Mouse (Mus musculus) lung, postnatal 0 days (tissue): ENCODE results near the gene Tnp1. TPM values are rescaled to one million over a fixed set of nuclear protein-coding genes. Genes with fewer than 3 reads are reported as not detected.

Experiments
- ATAC-seq: fragments of 200-750 bp; cut with Nextera tagmentation; 2 replicates; pipeline ENCODE4 v1.8.0; 2017; ENCODE audit warnings: moderate library complexity
- DNase-seq: peaks from one replicate; pipeline ENCODE4 v3.0.0-alpha.2; 2016; ENCODE audit warnings: low spot score
- H3K27ac ChIP-seq: fragments of 300-500 bp; sonication (generic); 2 replicates; pipeline ENCODE4 v1.5.1; 2014; ENCODE audit warnings: antibody characterized with exemption, mild to moderate bottlenecking, low read length, mixed read lengths
- H3K27me3 ChIP-seq: fragments of 300-500 bp; sonication (generic); replicated peaks from 2 replicates; pipeline ENCODE4 v1.6.1; 2014; ENCODE audit warnings: low read length, mixed read lengths; ENCODE audit not compliant: insufficient read depth
- H3K36me3 ChIP-seq: fragments of 300-500 bp; sonication (generic); 2 replicates; pipeline ENCODE4 v1.6.1; 2014; ENCODE audit warnings: low read length, mixed read lengths; ENCODE audit not compliant: insufficient read depth
- H3K4me1 ChIP-seq: fragments of 300-500 bp; sonication (generic); 2 replicates; pipeline ENCODE4 v1.6.1; 2014; ENCODE audit warnings: antibody characterized with exemption, low read depth, low read length, mixed read lengths; ENCODE audit not compliant: insufficient read depth
- H3K4me2 ChIP-seq: fragments of 300-500 bp; sonication (generic); replicated peaks from 2 replicates; pipeline ENCODE4 v1.6.1; 2014; ENCODE audit warnings: low read depth, mild to moderate bottlenecking, low read length, moderate library complexity, mixed read lengths
- H3K4me3 ChIP-seq: fragments of 300-500 bp; sonication (generic); 2 replicates; pipeline ENCODE4 v1.5.1; 2014; ENCODE audit warnings: low read depth, low read length
- H3K9ac ChIP-seq: fragments of 300-500 bp; sonication (generic); replicated peaks from 2 replicates; pipeline ENCODE4 v1.6.1; 2014; ENCODE audit warnings: low read depth, mild to moderate bottlenecking
- H3K9me3 ChIP-seq: fragments of 300-500 bp; sonication (generic); 2 replicates; pipeline ENCODE4 v1.6.1; 2016; ENCODE audit warnings: low read length, mixed read lengths
- CTCF ChIP-seq: IDR thresholded peaks from 2 replicates; pipeline ENCODE4 v1.5.1; 2016; ENCODE audit warnings: antibody characterized with exemption, mild to moderate bottlenecking
- EP300 ChIP-seq: IDR thresholded peaks from 2 replicates; pipeline ENCODE4 v1.6.1; 2016; ENCODE audit warnings: antibody characterized with exemption, mild to moderate bottlenecking, control low read depth
- whole genome bisulfite sequencing: fragments of 180-500 bp; shearing (Covaris S2); extraction: QIAGEN DNeasy Blood & Tissue Kit; methylation state at CpG from one replicate; pipeline ENCODE4 v1.1.7; 2014; 5-methylcytosine and 5-hydroxymethylcytosine counted together
- polyA plus RNA-seq: library from polyadenylated mRNA; unstranded; fragments of >200 nt; fragmentation: Nextera tagmentation; extraction: Ambion mirVana; gene quantifications from 2 replicates; pipeline ENCODE4 v1.2.1, GENCODE M21; 2015

Tnp1 gene
- polyA plus RNA-seq, 1 experiment from 2014 or later: not detected

- Histone ChIP-seq H3K27ac (no peak overlapping the region), H3K4me3 (no peak overlapping the region), H3K4me2 (no peak overlapping the region), H3K9me3 (no peaks in the 10 kb centered on the region), H3K27me3 (no peaks in the 10 kb centered on the region), H3K9ac (no peak overlapping the region), H3K4me1 (no peaks in the 10 kb centered on the region), H3K36me3 (no peaks in the 10 kb centered on the region)
- DNase-seq (no peak), ATAC-seq (no peak)
- TF ChIP-seq EP300: no peak
- TF ChIP-seq CTCF: no peak
- WGBS: 70% methylated on average over 6 of the region's 6 CpGs
Observed at GRCm38 (mm10) chr1:73055206-73055605, 39.5 kb upstream of the Tnp1 start.

- WGBS: 70% methylated on average over 9 of the region's 9 CpGs
- no peak for DNase-seq
Observed at GRCm38 (mm10) chr1:73053545-73054326, 38.0 kb upstream of the Tnp1 start.

GRCm38 (mm10) chr1:73046896-73047672, 31.4 kb upstream of the Tnp1 start:
- H3K9me3 ChIP-seq: no peaks in the 10 kb centered on the region
- ATAC-seq: no peak
- no peaks in the 10 kb centered on the region for H3K36me3 ChIP-seq
- WGBS: 83% methylated on average over 5 of the region's 6 CpGs
- DNase-seq: no peak
- H3K27ac ChIP-seq: no peak overlapping the region
- H3K4me1 ChIP-seq: no peaks in the 10 kb centered on the region
- H3K9ac ChIP-seq: no peak overlapping the region
- no peak overlapping the region for H3K4me2 ChIP-seq
- H3K4me3 ChIP-seq: no peak overlapping the region
- H3K27me3 ChIP-seq: no peaks in the 10 kb centered on the region
- no peak for TF ChIP-seq EP300
- no peak for TF ChIP-seq CTCF

More at GRCm38 (mm10) chr1:73053545-73054326, 38.0 kb upstream of the Tnp1 start:
- no peak overlapping the region for H3K9ac ChIP-seq
- H3K4me3 ChIP-seq: no peak overlapping the region
- H3K4me1 ChIP-seq: no peaks in the 10 kb centered on the region
- no peak for ATAC-seq
- no peaks in the 10 kb centered on the region for H3K9me3 ChIP-seq
- H3K27me3 ChIP-seq: no peaks in the 10 kb centered on the region
- no peak overlapping the region for H3K4me2 ChIP-seq
- no peaks in the 10 kb centered on the region for H3K36me3 ChIP-seq
- no peak overlapping the region for H3K27ac ChIP-seq
- TF ChIP-seq CTCF (no peak), EP300 (no peak)

GRCm38 (mm10) chr1:73045948-73046685, 30.4 kb upstream of the Tnp1 start:
- ATAC-seq (no peak), DNase-seq (no peak)
- Histone ChIP-seq H3K27me3 (no peaks in the 10 kb centered on the region), H3K4me2 (no peak overlapping the region), H3K9ac (no peak overlapping the region), H3K4me1 (no peaks in the 10 kb centered on the region), H3K4me3 (no peak overlapping the region), H3K9me3 (no peaks in the 10 kb centered on the region), H3K36me3 (no peaks in the 10 kb centered on the region), H3K27ac (no peak overlapping the region)
- TF ChIP-seq CTCF (no peak), EP300 (no peak)
- 37% methylated on average over 9 of the region's 9 CpGs for WGBS

GRCm38 (mm10) chr1:73043671-73044070, 28.0 kb upstream of the Tnp1 start:
- 59% methylated on average over 10 of the region's 10 CpGs for WGBS
- no peaks in the 10 kb centered on the region for H3K9me3 ChIP-seq
- H3K4me1 ChIP-seq: no peaks in the 10 kb centered on the region
- ATAC-seq (no peak), DNase-seq (no peak)
- no peak overlapping the region for H3K27ac ChIP-seq
- H3K4me2 ChIP-seq: no peak overlapping the region
- no peak overlapping the region for H3K9ac ChIP-seq
- no peaks in the 10 kb centered on the region for H3K36me3 ChIP-seq
- TF ChIP-seq CTCF (no peak), EP300 (no peak)
- H3K4me3 ChIP-seq: no peak overlapping the region
- H3K27me3 ChIP-seq: no peaks in the 10 kb centered on the region
